Mouse (Mus musculus): Measurements from ENCODE around the gene Ppil6.

DNA sequence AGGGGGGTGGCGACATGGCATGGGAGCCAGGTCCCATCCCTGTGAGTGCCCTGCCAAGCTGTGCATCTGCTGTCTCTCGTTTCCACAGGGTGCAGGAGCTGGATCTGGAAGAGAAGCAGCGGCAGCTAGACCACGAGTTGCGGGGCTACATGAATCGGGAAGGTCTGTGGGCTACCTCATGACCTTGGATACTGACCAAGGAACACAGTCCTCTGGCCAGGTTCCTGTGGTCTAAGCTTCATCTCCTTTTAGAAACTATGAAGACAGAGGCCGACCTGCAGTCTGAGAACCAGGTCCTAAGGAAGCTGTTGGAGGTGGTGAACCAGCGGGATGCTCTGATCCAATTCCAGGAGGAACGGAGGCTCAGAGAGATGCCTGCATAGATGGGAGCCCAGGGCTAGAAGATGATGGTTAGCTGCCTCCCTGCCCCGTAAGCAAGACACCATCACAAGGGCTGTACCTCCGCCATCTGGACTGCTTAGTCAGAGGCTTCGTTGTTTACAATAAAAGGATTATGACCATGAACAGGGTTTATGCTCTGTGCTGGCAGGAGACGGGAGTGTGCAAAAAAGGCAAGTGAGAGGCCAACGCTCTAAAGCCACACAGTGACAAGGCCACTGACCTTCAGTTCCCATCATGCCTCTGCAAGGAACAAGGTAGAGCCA is 3.6 kb upstream of the Ppil6 start:
- no peak for TF ChIP-seq CTCF (IDR thresholded peaks at IDR 0.05)
- no peak for TF ChIP-seq EP300 (IDR thresholded peaks at IDR 0.05)
